Mouse (Mus musculus) mouse embryonic stem cell (cell line): ENCODE measurements around the gene 9930021J03Rik.

Source experiments
- in situ Hi-C, 2 experiments: fragments of 300-500 bp; cut with MboI; formaldehyde crosslinking; loops; 1 replicate in 1 of 2; 3 replicates in 1 of 2; pipeline ENCODE4 v1.14.3; 2019 to 2020; ENCODE audit warnings: low sequenced_read_pairs in 2 of 2, low pct_unique_long_range_greater_than_20kb in 1 of 2, mixed read lengths in 1 of 2; ENCODE audit not compliant: unreplicated experiment in 1 of 2

The 9930021J03Rik gene

DNA sequence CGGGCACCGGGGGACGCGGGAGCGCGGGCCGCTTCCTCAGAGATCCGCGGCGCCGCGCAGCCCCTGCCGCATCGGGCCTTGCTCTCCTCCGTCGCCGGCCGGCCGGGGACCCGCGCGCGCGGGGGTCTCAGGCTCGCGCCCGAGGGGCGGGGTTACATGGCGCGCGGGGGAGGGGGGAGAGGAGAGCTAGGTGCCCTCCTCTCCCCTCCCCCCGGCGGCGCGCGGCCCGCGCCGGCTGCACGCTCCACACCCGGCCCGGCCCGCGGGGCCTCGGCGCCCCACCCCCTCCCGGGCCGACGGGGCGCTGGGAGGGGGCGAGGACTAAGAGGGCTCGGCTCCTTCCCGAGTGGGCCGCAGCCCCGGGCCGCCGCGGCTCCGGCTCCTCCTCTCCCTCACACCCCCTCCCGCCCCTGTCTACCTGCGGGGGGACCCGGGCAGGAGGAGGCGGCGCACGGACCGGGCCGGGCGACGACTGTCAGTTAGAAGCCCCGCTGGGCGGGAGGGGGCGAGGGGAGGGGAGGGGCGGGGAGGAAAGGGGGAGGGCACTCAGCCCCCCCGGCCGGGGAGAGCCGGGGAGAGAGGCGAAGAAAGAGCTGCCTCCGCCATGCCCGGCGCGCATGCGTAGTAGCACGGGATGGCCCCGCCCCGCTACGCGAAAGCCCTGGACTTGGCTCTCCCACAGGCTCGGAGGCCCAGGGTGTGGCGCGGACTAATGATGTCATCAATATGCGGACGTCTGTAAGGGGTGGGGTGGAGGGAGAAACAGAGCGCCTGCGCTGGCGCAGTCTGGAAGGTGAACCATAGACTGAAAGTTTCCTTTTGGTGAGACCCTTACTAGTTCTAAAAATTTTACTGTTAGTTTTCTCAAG, at the start of gene 9930021J03Rik:
9930021J03Rik (minus strand) TSS at position 73 of the 869 bp plus-strand sequence.
- in situ Hi-C loops: no loop called here

GRCm38 (mm10) chr19:29853711-29854110, 47.9 kb upstream of the 9930021J03Rik start:
- in situ Hi-C loops: no loop called here

DNA sequence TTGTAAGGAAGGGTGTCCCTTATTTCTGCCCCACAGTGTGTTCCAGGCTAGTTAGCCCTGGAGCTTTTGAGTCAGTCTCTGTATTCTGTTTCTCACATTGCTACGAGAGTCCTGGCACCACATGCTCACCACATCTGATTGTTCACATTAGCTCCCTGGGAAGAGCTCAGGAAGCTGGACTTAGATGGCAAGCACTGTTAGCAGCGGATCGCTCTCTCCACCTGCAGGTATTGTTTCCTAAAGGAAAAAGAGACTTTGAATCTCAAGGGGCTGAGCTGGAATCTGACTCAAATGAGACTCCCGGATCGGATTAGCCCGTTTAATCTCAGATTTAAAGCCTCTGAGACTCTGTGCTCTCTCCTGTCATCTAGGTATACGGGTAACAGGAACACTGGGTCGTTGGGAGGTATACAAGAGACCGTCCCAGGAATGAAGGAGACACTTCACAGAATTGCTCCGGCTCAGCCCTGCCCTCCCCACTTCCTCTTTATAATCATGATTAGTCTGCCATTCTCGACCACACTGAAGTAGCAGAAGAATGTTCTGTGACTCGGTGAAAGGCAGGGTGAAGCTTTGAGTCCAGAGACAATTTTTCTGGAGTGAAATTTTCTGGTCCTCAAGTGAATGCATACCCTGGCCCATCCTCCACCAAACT, 45.4 kb upstream of the 9930021J03Rik start:
- in situ Hi-C loops: no loop called here

- in situ Hi-C loops: no loop called here
Measured at GRCm38 (mm10) chr19:29849924-29850551, 44.2 kb upstream of the 9930021J03Rik start.

DNA sequence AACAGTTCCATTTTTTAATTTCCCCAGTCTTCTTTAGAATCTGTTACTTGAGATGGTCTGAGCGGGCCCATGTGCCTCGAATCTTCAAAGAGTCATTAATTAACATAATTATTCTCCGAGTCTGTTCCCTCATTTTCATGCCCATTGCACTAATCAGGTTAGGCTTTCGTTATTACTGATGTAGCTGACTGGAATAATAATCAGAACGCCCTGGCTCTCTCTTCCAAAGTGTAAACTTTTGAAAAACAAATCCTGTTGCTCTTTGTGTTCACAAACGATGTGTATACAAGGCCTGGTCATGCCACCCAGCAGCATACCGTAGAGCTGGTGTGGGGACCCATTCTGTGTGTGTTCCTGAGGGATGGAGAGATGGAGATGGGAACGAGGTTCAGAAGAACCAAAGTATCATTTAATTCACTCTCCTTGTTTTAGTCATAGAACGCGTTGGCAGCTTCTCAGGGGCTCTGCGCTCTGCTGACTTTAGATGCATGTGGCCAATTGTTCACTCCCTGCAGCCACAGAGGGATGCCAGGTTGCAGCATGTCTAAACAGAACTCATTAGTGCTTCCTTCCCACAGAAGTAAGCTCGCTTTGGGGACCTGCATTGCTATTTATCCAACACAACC, 38.4 kb upstream of the 9930021J03Rik start:
- in situ Hi-C loops: no loop called here

GRCm38 (mm10) chr19:29843641-29844035, 37.8 kb upstream of the 9930021J03Rik start:
- in situ Hi-C loops: no loop called here

DNA sequence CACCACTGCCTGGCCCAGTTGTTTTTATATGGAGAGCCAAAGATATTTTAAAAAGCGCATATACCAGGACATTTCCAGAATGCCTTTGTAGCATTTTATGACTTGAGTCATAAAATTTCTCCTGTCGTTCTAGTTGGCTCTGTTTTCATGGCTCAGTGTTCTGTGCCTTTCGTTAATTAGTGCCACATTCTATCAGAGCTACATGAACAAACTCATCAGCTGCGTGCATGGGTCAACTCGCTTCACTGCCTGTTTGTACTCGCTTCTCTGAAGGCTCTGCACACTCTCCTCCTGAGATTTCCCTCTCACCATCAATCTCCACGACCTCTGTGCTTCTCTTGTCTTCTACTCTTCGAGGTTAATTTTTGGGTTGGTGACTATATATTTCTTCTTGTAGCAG, 37.2 kb upstream of the 9930021J03Rik start:
- in situ Hi-C loops: no loop called here

DNA sequence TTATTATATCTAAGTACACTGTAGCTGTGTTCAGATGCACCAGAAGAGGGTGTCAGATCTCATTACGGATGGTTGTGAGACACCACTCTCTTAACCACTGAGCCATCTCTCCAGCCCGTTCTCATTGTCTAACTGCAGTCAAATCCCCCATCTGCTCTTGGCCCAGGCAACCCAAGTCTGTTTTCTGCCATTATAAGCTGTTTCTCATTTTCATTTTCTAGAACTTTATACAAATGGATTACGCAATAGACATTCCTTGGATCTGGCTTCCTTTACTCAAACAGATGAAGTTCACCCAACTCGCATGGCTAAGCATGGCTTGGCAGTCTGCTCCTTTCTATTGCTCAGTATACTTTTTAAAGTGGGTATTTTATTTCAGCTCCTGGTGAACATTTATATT, 34.9 kb upstream of the 9930021J03Rik start:
- in situ Hi-C loops: no loop called here

GRCm38 (mm10) chr19:29838636-29839135, 32.9 kb upstream of the 9930021J03Rik start:
- in situ Hi-C loops: no loop called here

DNA sequence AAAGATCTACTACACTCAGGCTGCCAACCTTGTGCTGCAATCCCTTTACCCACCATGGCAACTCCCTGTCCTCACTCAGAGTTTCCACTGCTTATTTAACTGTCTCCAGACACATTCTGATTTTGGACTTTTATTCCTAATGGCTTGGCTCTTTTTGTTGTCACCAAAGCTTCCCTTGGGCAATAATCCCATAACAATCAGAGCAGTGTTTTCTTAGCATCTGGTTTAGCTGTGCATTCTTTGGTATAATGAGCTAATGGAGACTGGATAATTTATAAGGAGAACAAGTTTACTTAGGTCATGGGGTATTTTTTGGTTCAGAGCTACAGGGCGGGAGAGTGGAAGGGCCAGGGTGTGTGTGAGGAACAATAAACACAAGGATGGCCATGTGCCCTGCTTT, 32.4 kb upstream of the 9930021J03Rik start:
- in situ Hi-C loops: no loop called here

- in situ Hi-C loops: no loop called here
Measured at GRCm38 (mm10) chr19:29835364-29836034, 29.7 kb upstream of the 9930021J03Rik start.

GRCm38 (mm10) chr19:29830911-29831310, 25.1 kb upstream of the 9930021J03Rik start:
- in situ Hi-C loops: no loop called here

- in situ Hi-C loops: loop anchor here in 1 of 2 experiments (10.0 kb wide), 1 partner anchor 206 kb away; the partner anchor contains the start of gene Uhrf2
Measured at GRCm38 (mm10) chr19:29828558-29828957, 22.8 kb upstream of the 9930021J03Rik start.

- in situ Hi-C loops: loop anchor here in 1 of 2 experiments (10.0 kb wide), 1 partner anchor 208 kb away; the partner anchor contains the start of gene Uhrf2
Measured at GRCm38 (mm10) chr19:29826686-29827085, 20.9 kb upstream of the 9930021J03Rik start.

GRCm38 (mm10) chr19:29825003-29825402, 19.2 kb upstream of the 9930021J03Rik start:
- in situ Hi-C loops: loop anchor here in 1 of 2 experiments (10.0 kb wide), 1 partner anchor 210 kb away; the partner anchor contains the start of gene Uhrf2

DNA sequence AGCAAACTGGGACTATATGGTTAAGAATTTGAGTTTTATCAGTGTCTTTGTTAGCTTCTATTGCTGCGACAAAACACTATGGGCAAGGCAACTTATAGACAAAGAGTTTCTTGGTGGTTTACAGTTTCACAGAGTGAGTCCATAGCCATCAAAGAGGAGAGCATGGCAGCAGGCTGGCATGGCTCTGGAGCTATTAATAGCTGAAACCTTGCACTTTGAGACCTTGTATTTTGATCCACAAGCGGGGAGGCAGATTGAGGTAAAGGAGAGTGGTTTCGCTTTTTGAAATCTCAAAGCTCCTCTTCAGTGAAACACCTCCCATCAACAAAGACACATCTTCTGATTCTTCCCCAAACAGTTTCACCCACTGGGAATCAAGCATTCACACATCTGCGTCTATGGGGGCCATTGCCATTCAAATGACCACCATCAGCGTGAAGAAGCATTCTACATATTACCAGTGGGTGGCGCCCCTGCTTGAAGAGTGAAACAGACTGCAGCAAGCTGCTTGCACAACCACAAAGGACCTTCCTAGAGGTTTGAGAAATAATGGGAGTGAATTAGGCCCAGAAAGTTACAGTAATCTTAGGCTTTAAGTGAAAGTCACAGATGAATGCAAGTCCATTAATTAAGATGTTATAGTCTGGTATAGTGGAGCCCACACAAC, 18.4 kb upstream of the 9930021J03Rik start:
- in situ Hi-C loops: loop anchor here in 1 of 2 experiments (10.0 kb wide), 1 partner anchor 211 kb away; the partner anchor contains the start of gene Uhrf2

DNA sequence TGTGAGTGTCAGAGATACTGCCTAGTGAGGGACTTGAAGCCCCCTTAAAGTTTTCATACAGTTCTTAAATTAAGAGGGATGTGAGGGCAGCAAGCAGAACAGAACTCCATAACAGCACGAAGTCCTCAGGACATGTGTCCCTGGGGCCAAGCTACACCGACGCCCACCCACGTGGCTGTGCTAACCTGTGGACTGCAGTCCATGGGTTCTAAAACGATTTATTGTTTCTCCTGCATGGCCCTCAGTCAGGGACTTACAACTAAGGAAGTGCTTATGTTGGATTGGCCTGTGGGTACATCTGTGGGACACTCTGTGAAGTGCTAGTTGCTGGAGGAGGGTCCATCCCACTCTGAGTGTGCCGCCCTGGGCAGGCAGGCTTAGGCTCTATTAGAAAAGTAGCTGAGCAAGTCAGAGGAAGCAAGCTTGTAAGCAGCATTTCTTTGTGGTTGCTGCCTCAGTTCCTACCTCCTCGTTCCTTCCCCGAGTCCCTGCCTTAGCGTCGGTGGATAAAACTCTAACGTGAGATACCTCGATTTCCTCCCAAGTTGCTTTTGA, 17.7 kb upstream of the 9930021J03Rik start:
- in situ Hi-C loops: loop anchor here in 1 of 2 experiments (10.0 kb wide), 1 partner anchor 211 kb away; the partner anchor contains the start of gene Uhrf2
